In the genomic region with DNA sequence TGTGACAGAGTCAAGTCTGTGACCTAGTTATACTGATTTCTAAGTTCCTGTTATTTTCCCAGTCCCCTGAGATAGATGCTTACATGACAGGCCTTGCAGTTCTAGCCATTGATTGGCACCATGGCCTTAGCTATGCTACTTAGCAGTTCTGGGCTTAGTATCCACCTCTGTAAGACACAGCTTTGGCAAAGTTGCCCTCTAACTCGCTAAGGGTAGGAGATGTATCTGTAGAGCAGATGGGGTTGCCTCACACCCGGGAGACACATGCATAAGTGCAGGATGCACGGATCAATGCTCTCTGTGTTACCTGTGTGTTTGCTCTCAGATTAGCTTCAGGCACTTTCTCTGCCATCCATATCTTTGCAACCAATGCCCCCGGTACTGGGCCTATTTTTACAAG, we compare ENCODE assay signal across 20 mouse cellular contexts. TPM values are rescaled to one million over a fixed set of nuclear protein-coding genes. Genes with fewer than 3 reads are reported as not detected.
DNase-seq lines count a peak whose midpoint lies in the region; ATAC-seq and TF ChIP-seq lines count a peak whose summit lies in the region.
"Had no signal": no experiment of that assay in that cellular context is flagged by ENCODE, and none has a peak within 500 bp of the region (broad histone marks: within the 10 kb centered on the region; RNA-seq: fewer than 3 reads in every experiment).

No protein-coding gene starts in this region.

- no peak overlapping the region for H3K9ac ChIP-seq in hindbrain, postnatal 0 days (replicated peaks; ENCODE audit: low read length)
- H3K9ac ChIP-seq in hindbrain, embryonic 16.5 days (ENCODE audit: low read depth, low read length), result no peak overlapping the region
- H3K9ac ChIP-seq in kidney, embryonic 16.5 days (replicated peaks; ENCODE audit: low read length), result no peak overlapping the region
- H3K9ac ChIP-seq in neural tube, embryonic 14.5 days (replicated peaks; ENCODE audit: low read depth, low read length), result no peak overlapping the region
- H3K9ac ChIP-seq: embryonic facial prominence, embryonic 12.5 days; forebrain, embryonic 12.5 days; hindbrain, embryonic 12.5 days had no signal

- WGBS in heart, embryonic 10.5 days, result 75% methylated on average over 4 of the region's 4 CpGs
- 74% methylated on average over 4 of the region's 4 CpGs for whole genome bisulfite sequencing in hindbrain, postnatal 0 days
- 82% methylated on average over 4 of the region's 4 CpGs for WGBS in hindbrain, embryonic 16.5 days
- WGBS in kidney, embryonic 16.5 days, result 56% methylated on average over 4 of the region's 4 CpGs
- 76% methylated on average over 4 of the region's 4 CpGs for WGBS in neural tube, embryonic 14.5 days

- no peaks in the 10 kb centered on the region for H3K9me3 ChIP-seq in heart, embryonic 10.5 days
- H3K9me3 ChIP-seq in hindbrain, postnatal 0 days (ENCODE audit: low read length), result no peaks in the 10 kb centered on the region
- H3K9me3 ChIP-seq in hindbrain, embryonic 16.5 days (ENCODE audit: control insufficient read depth, low read length), result no peaks in the 10 kb centered on the region
- no peaks in the 10 kb centered on the region for H3K9me3 ChIP-seq in kidney, embryonic 16.5 days (ENCODE audit: low read length)
- no peaks in the 10 kb centered on the region for H3K9me3 ChIP-seq in neural tube, embryonic 14.5 days (ENCODE audit: control insufficient read depth, low read length)
- H3K9me3 ChIP-seq: embryonic facial prominence, embryonic 12.5 days; forebrain, embryonic 12.5 days; hindbrain, embryonic 12.5 days had no signal

- DNase-seq in heart, adult 11 months, result peak; percentile 52
- no peak for DNase-seq in heart, embryonic 10.5 days (ENCODE audit: low spot score)
- no peak for DNase-seq in hindbrain, postnatal 0 days (ENCODE audit: low spot score)
- DNase-seq in kidney, adult 8-10 months, result no peak
- no peak for DNase-seq in thymus, postnatal 4 days
- DNase-seq: adrenal gland, postnatal 10 days; cerebellum, adult 11 months; cerebellum, adult 8-10 months; gastrocnemius, postnatal 10 days; heart, adult 2 months had no signal

- no peak for TF ChIP-seq CTCF in hindbrain, postnatal 0 days (IDR thresholded peaks at IDR 0.05; ENCODE audit: low read depth)

- no peak overlapping the region for H3K4me3 ChIP-seq in heart, embryonic 10.5 days
- no peak overlapping the region for H3K4me3 ChIP-seq in hindbrain, postnatal 0 days (ENCODE audit: low read length)
- H3K4me3 ChIP-seq in hindbrain, embryonic 16.5 days (ENCODE audit: low read length), result no peak overlapping the region
- H3K4me3 ChIP-seq in kidney, embryonic 16.5 days (ENCODE audit: low read length), result no peak overlapping the region
- H3K4me3 ChIP-seq in neural tube, embryonic 14.5 days (ENCODE audit: low read depth, low read length), result no peak overlapping the region
- H3K4me3 ChIP-seq: embryonic facial prominence, embryonic 12.5 days; forebrain, embryonic 12.5 days; heart, adult 2 months; hindbrain, embryonic 12.5 days had no signal

- H3K36me3 ChIP-seq in heart, embryonic 10.5 days, result no peaks in the 10 kb centered on the region
- H3K36me3 ChIP-seq in hindbrain, postnatal 0 days (ENCODE audit: insufficient read depth, low read length), result no peaks in the 10 kb centered on the region
- no peaks in the 10 kb centered on the region for H3K36me3 ChIP-seq in hindbrain, embryonic 16.5 days (ENCODE audit: control insufficient read depth, insufficient read depth, low read length)
- H3K36me3 ChIP-seq in kidney, embryonic 16.5 days (ENCODE audit: insufficient read depth, low read length), result no peaks in the 10 kb centered on the region
- H3K36me3 ChIP-seq in neural tube, embryonic 14.5 days (ENCODE audit: control insufficient read depth, insufficient read depth, low read length), result no peaks in the 10 kb centered on the region
- H3K36me3 ChIP-seq: embryonic facial prominence, embryonic 12.5 days; forebrain, embryonic 12.5 days; hindbrain, embryonic 12.5 days had no signal

- no peak overlapping the region for H3K27ac ChIP-seq in heart, embryonic 10.5 days
- no peak overlapping the region for H3K27ac ChIP-seq in hindbrain, postnatal 0 days
- H3K27ac ChIP-seq in hindbrain, embryonic 16.5 days (ENCODE audit: low read depth, low read length), result no peak overlapping the region
- H3K27ac ChIP-seq in kidney, embryonic 16.5 days (ENCODE audit: low read length), result no peak overlapping the region
- peak overlapping the region; percentile 62 for H3K27ac ChIP-seq in neural tube, embryonic 14.5 days (ENCODE audit: low read depth, low read length)
- H3K27ac ChIP-seq: embryonic facial prominence, embryonic 12.5 days; forebrain, embryonic 12.5 days; heart, adult 2 months; hindbrain, embryonic 12.5 days had no signal

- peaks cover 9% of the 10 kb centered on the region for H3K4me1 ChIP-seq in heart, embryonic 10.5 days
- H3K4me1 ChIP-seq in hindbrain, postnatal 0 days (ENCODE audit: insufficient read depth, low read length), result no peaks in the 10 kb centered on the region
- no peaks in the 10 kb centered on the region for H3K4me1 ChIP-seq in hindbrain, embryonic 16.5 days (ENCODE audit: control insufficient read depth, insufficient read depth, low read depth, low read length)
- H3K4me1 ChIP-seq in kidney, embryonic 16.5 days (ENCODE audit: insufficient read depth, low read length), result peaks cover 10% of the 10 kb centered on the region; the same call in 1 of the 2 replicates
- no peaks in the 10 kb centered on the region for H3K4me1 ChIP-seq in neural tube, embryonic 14.5 days (ENCODE audit: control insufficient read depth, insufficient read depth, low read length)
- H3K4me1 ChIP-seq: embryonic facial prominence, embryonic 12.5 days; forebrain, embryonic 12.5 days; hindbrain, embryonic 12.5 days had no signal

- no peak overlapping the region for H3K4me2 ChIP-seq in hindbrain, postnatal 0 days (ENCODE audit: low read depth, low read length)
- no peak overlapping the region for H3K4me2 ChIP-seq in hindbrain, embryonic 16.5 days (ENCODE audit: low read length)
- H3K4me2 ChIP-seq in kidney, embryonic 16.5 days (replicated peaks; ENCODE audit: low read depth, low read length), result no peak overlapping the region
- no peak overlapping the region for H3K4me2 ChIP-seq in neural tube, embryonic 14.5 days (ENCODE audit: low read depth, low read length)
- H3K4me2 ChIP-seq: embryonic facial prominence, embryonic 12.5 days; forebrain, embryonic 12.5 days; hindbrain, embryonic 12.5 days had no signal

- H3K27me3 ChIP-seq in heart, embryonic 10.5 days (ENCODE audit: insufficient read depth, poor library complexity, severe bottlenecking), result no peaks in the 10 kb centered on the region
- no peaks in the 10 kb centered on the region for H3K27me3 ChIP-seq in hindbrain, postnatal 0 days (ENCODE audit: insufficient read depth, low read length)
- H3K27me3 ChIP-seq in hindbrain, embryonic 16.5 days (replicated peaks; ENCODE audit: control insufficient read depth, insufficient read depth, low read length), result no peaks in the 10 kb centered on the region
- H3K27me3 ChIP-seq in kidney, embryonic 16.5 days (ENCODE audit: insufficient read depth, low read length), result no peaks in the 10 kb centered on the region
- no peaks in the 10 kb centered on the region for H3K27me3 ChIP-seq in neural tube, embryonic 14.5 days (ENCODE audit: control insufficient read depth, insufficient read depth, low read length)
- H3K27me3 ChIP-seq: embryonic facial prominence, embryonic 12.5 days; forebrain, embryonic 12.5 days; hindbrain, embryonic 12.5 days had no signal

- ATAC-seq in hindbrain, postnatal 0 days, result peak; percentile 18; the same call in 1 of the 2 replicates
- no peak; the same call in 1 of the 2 replicates for ATAC-seq in hindbrain, embryonic 16.5 days
- 0 out of 2 replicates have a peak, but pooled peaks have one; percentile 26 for ATAC-seq in kidney, embryonic 16.5 days (ENCODE audit: low FRiP score, low TSS enrichment)
- peak; percentile 28; the same call in 1 of the 2 replicates for ATAC-seq in neural tube, embryonic 14.5 days (ENCODE audit: low read depth)
- ATAC-seq: forebrain, embryonic 16.5 days had no signal

RNA-seq across cellular contexts. Expression of gene Ntf3, which starts 36.7 kb away (rescaled TPM):
- 11.0 and 12.8 TPM in 2 replicates for polyA plus RNA-seq in heart, embryonic 10.5 days (2016; fragmentation: Nextera tagmentation; extraction: Ambion mirVana)
- total RNA-seq in hindbrain, postnatal 0 days (2014; rRNA removed), result 6.7 and 8.9 TPM in 2 replicates
- 7.9 and 9.1 TPM in 2 replicates for polyA plus RNA-seq in hindbrain, postnatal 0 days (2015; fragmentation: Nextera tagmentation; extraction: Ambion mirVana)
- 5.2 and 5.5 TPM in 2 replicates for polyA plus RNA-seq in hindbrain, embryonic 16.5 days (2015; fragmentation: Nextera tagmentation; extraction: Ambion mirVana)
- polyA plus RNA-seq in kidney, embryonic 16.5 days (2015; fragmentation: Nextera tagmentation; extraction: Ambion mirVana), result 15.2 and 15.8 TPM in 2 replicates
- polyA plus RNA-seq in neural tube, embryonic 14.5 days (2014; fragmentation: Nextera tagmentation; extraction: Ambion mirVana), result 6.4 and 7.5 TPM in 2 replicates
- total RNA-seq: common myeloid progenitor, adult 5-6 weeks; MEL had no signal
- polyA plus RNA-seq: C2C12 had no signal
